9 mouse cellular contexts compared by ENCODE assay signal in the genomic region with DNA sequence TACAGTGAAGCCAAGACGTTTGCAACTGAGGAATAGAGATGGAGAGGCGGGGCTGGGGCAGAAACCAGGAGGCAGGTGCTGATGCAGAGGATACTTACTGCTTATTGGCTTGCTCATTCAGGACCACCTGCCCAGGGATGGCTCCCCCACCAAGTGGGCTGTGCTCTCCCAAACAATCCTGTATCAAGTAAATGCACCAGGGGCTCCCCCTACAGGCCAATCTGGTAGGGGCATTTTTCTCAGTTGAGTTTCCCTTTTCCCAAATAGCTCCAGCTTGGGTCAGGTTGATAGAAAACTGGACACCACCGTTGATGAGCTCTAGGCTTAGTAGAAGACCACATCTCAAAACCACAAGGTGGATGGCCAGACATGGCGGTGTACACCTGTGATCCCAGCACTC.
DNase-seq lines count a peak whose midpoint lies in the region; ATAC-seq and TF ChIP-seq lines count a peak whose summit lies in the region.
"Had no signal": no experiment of that assay in that cellular context is flagged by ENCODE, and none has a peak within 500 bp of the region (broad histone marks: within the 10 kb centered on the region; RNA-seq: fewer than 3 reads in every experiment).

No protein-coding gene starts in this region.

- H3K27me3 ChIP-seq in liver, postnatal 0 days (ENCODE audit: insufficient read depth, low read length), result no peaks in the 10 kb centered on the region
- H3K27me3 ChIP-seq: neural tube, embryonic 12.5 days had no signal

- H3K9ac ChIP-seq in liver, postnatal 0 days (replicated peaks), result no peak overlapping the region
- H3K9ac ChIP-seq: neural tube, embryonic 12.5 days had no signal

- DNase-seq in gastrocnemius, postnatal 10 days, result peak; percentile 24
- no peak for DNase-seq in gastrocnemius, adult 8-10 months (ENCODE audit: low spot score in 2 of 2)
- DNase-seq in liver, postnatal 0 days, result peak; percentile 49
- DNase-seq in liver (no peak), ZHBTc4 (ENCODE audit: low read depth, low spot score) (peak; percentile 77)
- DNase-seq in mesoderm, embryonic 11.5 days (ENCODE audit: low read depth, low spot score), result peak; percentile 36
- DNase-seq in frontal cortex, postnatal 25 days (ENCODE audit: low spot score in 2 of 2), result no peak
- DNase-seq in gastrocnemius, postnatal 36 days, result no peak

- H3K9me3 ChIP-seq in liver, postnatal 0 days (ENCODE audit: low read length), result no peaks in the 10 kb centered on the region
- H3K9me3 ChIP-seq: neural tube, embryonic 12.5 days had no signal

- no peak overlapping the region for H3K4me3 ChIP-seq in liver, postnatal 0 days (ENCODE audit: low read depth, low read length)
- H3K4me3 ChIP-seq: neural tube, embryonic 12.5 days had no signal

- intact Hi-C loops in gastrocnemius, postnatal 36 days (cut with DNase I), result loop anchor here (5.0 kb wide), 1 partner anchor 178 kb away; no protein-coding TSS in a partner anchor

- H3K27ac ChIP-seq in liver, postnatal 0 days (ENCODE audit: low read depth), result no peak overlapping the region
- H3K27ac ChIP-seq: neural tube, embryonic 12.5 days had no signal

- no peak for ATAC-seq in liver, postnatal 0 days

- peak; percentile 52 for TF ChIP-seq CTCF in liver, postnatal 0 days (IDR thresholded peaks at IDR 0.05; ENCODE audit: low read depth)

- no peak overlapping the region for H3K4me2 ChIP-seq in liver, postnatal 0 days (ENCODE audit: low read depth, low read length)
- H3K4me2 ChIP-seq: neural tube, embryonic 12.5 days had no signal

- TF ChIP-seq EP300 in liver, postnatal 0 days (IDR thresholded peaks at IDR 0.05; ENCODE audit: low read depth), result no peak

- H3K4me1 ChIP-seq in liver, postnatal 0 days (ENCODE audit: insufficient read depth), result no peaks in the 10 kb centered on the region

- H3K36me3 ChIP-seq in liver, postnatal 0 days (replicated peaks; ENCODE audit: insufficient read depth, low read length), result no peaks in the 10 kb centered on the region
- H3K36me3 ChIP-seq: neural tube, embryonic 12.5 days had no signal

- 67% methylated on average over 4 of the region's 4 CpGs for WGBS in liver, postnatal 0 days (ENCODE audit: insufficient replicate concordance)

Comparison
In these comparisons a context has a peak if more than half of its experiments do, and no peak if none do; other contexts are left out.
1. DNase-seq: peak in gastrocnemius, postnatal 10 days (single experiment), liver, postnatal 0 days (single experiment), ZHBTc4 (single experiment) and mesoderm, embryonic 11.5 days (single experiment); none in gastrocnemius, adult 8-10 months (0 of 2), liver (single experiment), frontal cortex, postnatal 25 days (0 of 2) and gastrocnemius, postnatal 36 days (0 of 2).